Mouse (Mus musculus) intestine, embryonic 15.5 days (tissue): ENCODE measurements at regions not wholly inside any gene's neighbourhood (a gene's known extent, or its start where the extent isn't known, plus 50 kb on each side); places are given as distances from the start of the nearest gene placed in this dataset.

Experiments
- ATAC-seq: fragments of 200-750 bp; cut with Nextera tagmentation; 2 replicates; pipeline ENCODE4 v1.8.0; 2017; ENCODE audit warnings: moderate TSS enrichment, moderate library complexity
- H3K27ac ChIP-seq: fragments of 300-500 bp; sonication (generic); 2 replicates; pipeline ENCODE4 v1.5.1; 2015; ENCODE audit warnings: mild to moderate bottlenecking, inconsistent platforms
- H3K27me3 ChIP-seq: fragments of 300-500 bp; sonication (generic); replicated peaks from 2 replicates; pipeline ENCODE4 v1.6.1; 2015; ENCODE audit warnings: inconsistent platforms
- H3K36me3 ChIP-seq: fragments of 300-500 bp; sonication (generic); 2 replicates; pipeline ENCODE4 v1.6.1; 2015; ENCODE audit warnings: inconsistent platforms
- H3K4me1 ChIP-seq: fragments of 300-500 bp; sonication (generic); replicated peaks from 2 replicates; pipeline ENCODE4 v1.6.1; 2015; ENCODE audit warnings: inconsistent platforms
- H3K4me2 ChIP-seq: fragments of 300-500 bp; sonication (generic); replicated peaks from 2 replicates; pipeline ENCODE4 v1.6.1; 2015; ENCODE audit warnings: mild to moderate bottlenecking, inconsistent platforms
- H3K4me3 ChIP-seq: fragments of 300-500 bp; sonication (generic); replicated peaks from 2 replicates; pipeline ENCODE4 v1.5.1; 2015; ENCODE audit warnings: inconsistent platforms
- H3K9ac ChIP-seq: fragments of 300-500 bp; sonication (generic); 2 replicates; pipeline ENCODE4 v1.6.1; 2015; ENCODE audit warnings: inconsistent platforms
- H3K9me3 ChIP-seq: fragments of 300-500 bp; sonication (generic); 2 replicates; pipeline ENCODE4 v1.6.1; 2016; ENCODE audit warnings: inconsistent platforms
- WGBS: fragments of 180-500 bp; shearing (Covaris S2); methylation state at CpG from one replicate; pipeline ENCODE4 v1.1.7; 2015; 5-methylcytosine and 5-hydroxymethylcytosine counted together

- no peak overlapping the region for H3K4me2 ChIP-seq
- no peak for ATAC-seq
- 53% methylated on average over 8 of the region's 8 CpGs for WGBS
Observed at GRCm38 (mm10) chr16:95150499-95150898, 106.9 kb upstream of the Kcnj15 start.

GRCm38 (mm10) chr16:95151499-95151898, 105.9 kb upstream of the Kcnj15 start:
- H3K36me3 ChIP-seq, result no peaks in the 10 kb centered on the region
- no peaks in the 10 kb centered on the region for H3K4me1 ChIP-seq
- H3K4me2 ChIP-seq, result no peak overlapping the region
- H3K9me3 ChIP-seq, result no peaks in the 10 kb centered on the region
- no peak overlapping the region for H3K4me3 ChIP-seq
- no peak overlapping the region for H3K27ac ChIP-seq
- H3K27me3 ChIP-seq, result no peaks in the 10 kb centered on the region
- 80% methylated on average over 3 of the region's 3 CpGs for WGBS
- no peak overlapping the region for H3K9ac ChIP-seq
- ATAC-seq, result no peak

More at GRCm38 (mm10) chr16:95150499-95150898, 106.9 kb upstream of the Kcnj15 start:
- Histone ChIP-seq H3K27ac (no peak overlapping the region), H3K9ac (no peak overlapping the region), H3K4me3 (no peak overlapping the region), H3K4me1 (no peaks in the 10 kb centered on the region), H3K9me3 (no peaks in the 10 kb centered on the region), H3K27me3 (no peaks in the 10 kb centered on the region), H3K36me3 (no peaks in the 10 kb centered on the region)

GRCm38 (mm10) chr16:95151914-95152313, 105.4 kb upstream of the Kcnj15 start:
- 88% methylated on average over 6 of the region's 6 CpGs for WGBS
- H3K27ac ChIP-seq, result no peak overlapping the region
- H3K27me3 ChIP-seq, result no peaks in the 10 kb centered on the region
- H3K4me3 ChIP-seq, result no peak overlapping the region
- H3K4me1 ChIP-seq, result no peaks in the 10 kb centered on the region
- no peak overlapping the region for H3K4me2 ChIP-seq
- no peak overlapping the region for H3K9ac ChIP-seq
- no peak for ATAC-seq
- H3K36me3 ChIP-seq, result no peaks in the 10 kb centered on the region
- no peaks in the 10 kb centered on the region for H3K9me3 ChIP-seq

GRCm38 (mm10) chr16:95152742-95153383, 104.5 kb upstream of the Kcnj15 start:
- H3K4me2 ChIP-seq, result no peak overlapping the region
- no peak overlapping the region for H3K4me3 ChIP-seq
- H3K9me3 ChIP-seq, result no peaks in the 10 kb centered on the region
- H3K27me3 ChIP-seq, result no peaks in the 10 kb centered on the region
- no peaks in the 10 kb centered on the region for H3K36me3 ChIP-seq
- no peak for ATAC-seq
- H3K27ac ChIP-seq, result no peak overlapping the region
- WGBS, result 48% methylated on average over 13 of the region's 13 CpGs
- H3K4me1 ChIP-seq, result no peaks in the 10 kb centered on the region
- no peak overlapping the region for H3K9ac ChIP-seq

- Histone ChIP-seq H3K27ac (no peak overlapping the region), H3K4me3 (no peak overlapping the region), H3K27me3 (no peaks in the 10 kb centered on the region), H3K4me1 (no peaks in the 10 kb centered on the region), H3K9me3 (no peaks in the 10 kb centered on the region), H3K36me3 (no peaks in the 10 kb centered on the region), H3K4me2 (no peak overlapping the region), H3K9ac (no peak overlapping the region)
- ATAC-seq, result no peak
- 68% methylated on average over 7 of the region's 7 CpGs for WGBS
Observed at GRCm38 (mm10) chr16:95168349-95168748, 89.0 kb upstream of the Kcnj15 start.

GRCm38 (mm10) chr16:95169346-95169745, 88.0 kb upstream of the Kcnj15 start:
- Histone ChIP-seq H3K36me3 (no peaks in the 10 kb centered on the region), H3K9ac (no peak overlapping the region), H3K4me2 (no peak overlapping the region), H3K27ac (no peak overlapping the region), H3K9me3 (no peaks in the 10 kb centered on the region), H3K4me3 (no peak overlapping the region), H3K27me3 (no peaks in the 10 kb centered on the region), H3K4me1 (no peaks in the 10 kb centered on the region)
- no peak for ATAC-seq
- WGBS, result 100% methylated on average over 1 of the region's 1 CpGs

- no peaks in the 10 kb centered on the region for H3K4me1 ChIP-seq
- H3K9me3 ChIP-seq, result no peaks in the 10 kb centered on the region
- no peak overlapping the region for H3K9ac ChIP-seq
- H3K27ac ChIP-seq, result no peak overlapping the region
- WGBS, result 79% methylated on average over 5 of the region's 5 CpGs
- H3K4me3 ChIP-seq, result no peak overlapping the region
- no peak overlapping the region for H3K4me2 ChIP-seq
- no peaks in the 10 kb centered on the region for H3K36me3 ChIP-seq
- no peaks in the 10 kb centered on the region for H3K27me3 ChIP-seq
- ATAC-seq, result no peak
Observed at GRCm38 (mm10) chr16:95180562-95180961, 76.8 kb upstream of the Kcnj15 start.

- WGBS, result 90% methylated on average over 9 of the region's 9 CpGs
- Histone ChIP-seq H3K27ac (no peak overlapping the region), H3K4me2 (no peak overlapping the region), H3K9ac (no peak overlapping the region), H3K4me1 (no peaks in the 10 kb centered on the region), H3K9me3 (no peaks in the 10 kb centered on the region), H3K4me3 (no peak overlapping the region), H3K36me3 (no peaks in the 10 kb centered on the region), H3K27me3 (no peaks in the 10 kb centered on the region)
- ATAC-seq, result no peak
Observed at GRCm38 (mm10) chr16:95185341-95185740, 72.0 kb upstream of the Kcnj15 start.

- Histone ChIP-seq H3K4me2 (no peak overlapping the region), H3K36me3 (no peaks in the 10 kb centered on the region), H3K9ac (no peak overlapping the region), H3K27ac (no peak overlapping the region), H3K27me3 (no peaks in the 10 kb centered on the region), H3K9me3 (no peaks in the 10 kb centered on the region), H3K4me1 (no peaks in the 10 kb centered on the region), H3K4me3 (no peak overlapping the region)
- ATAC-seq, result no peak
- 89% methylated on average over 8 of the region's 8 CpGs for WGBS
Observed at GRCm38 (mm10) chr16:95189114-95189513, 68.2 kb upstream of the Kcnj15 start.

GRCm38 (mm10) chr16:95194151-95194550, 63.2 kb upstream of the Kcnj15 start:
- no peak overlapping the region for H3K4me3 ChIP-seq
- H3K27ac ChIP-seq, result no peak overlapping the region
- no peak overlapping the region for H3K4me2 ChIP-seq
- H3K36me3 ChIP-seq, result no peaks in the 10 kb centered on the region
- no peaks in the 10 kb centered on the region for H3K9me3 ChIP-seq
- no peak overlapping the region for H3K9ac ChIP-seq
- no peaks in the 10 kb centered on the region for H3K27me3 ChIP-seq
- no peak for ATAC-seq
- H3K4me1 ChIP-seq, result no peaks in the 10 kb centered on the region
- WGBS, result 62% methylated on average over 4 of the region's 4 CpGs

GRCm38 (mm10) chr16:95196141-95196540, 61.2 kb upstream of the Kcnj15 start:
- H3K36me3 ChIP-seq, result no peaks in the 10 kb centered on the region
- no peak for ATAC-seq
- H3K9ac ChIP-seq, result no peak overlapping the region
- H3K9me3 ChIP-seq, result no peaks in the 10 kb centered on the region
- no peaks in the 10 kb centered on the region for H3K4me1 ChIP-seq
- no peak overlapping the region for H3K4me2 ChIP-seq
- 77% methylated on average over 4 of the region's 4 CpGs for WGBS
- no peaks in the 10 kb centered on the region for H3K27me3 ChIP-seq
- no peak overlapping the region for H3K27ac ChIP-seq
- H3K4me3 ChIP-seq, result no peak overlapping the region

- H3K27me3 ChIP-seq, result no peaks in the 10 kb centered on the region
- ATAC-seq, result no peak; the same call in 1 of the 2 replicates
- H3K4me2 ChIP-seq, result no peak overlapping the region
- no peak overlapping the region for H3K9ac ChIP-seq
- no peak overlapping the region for H3K4me3 ChIP-seq
- no peaks in the 10 kb centered on the region for H3K4me1 ChIP-seq
- no peaks in the 10 kb centered on the region for H3K9me3 ChIP-seq
- WGBS, result 0% methylated on average over 1 of the region's 1 CpGs
- no peaks in the 10 kb centered on the region for H3K36me3 ChIP-seq
- no peak overlapping the region for H3K27ac ChIP-seq
Observed at GRCm38 (mm10) chr16:95196622-95197021, 60.7 kb upstream of the Kcnj15 start.

GRCm38 (mm10) chr16:95198795-95199563, 58.4 kb upstream of the Kcnj15 start:
- Histone ChIP-seq H3K9me3 (no peaks in the 10 kb centered on the region), H3K27me3 (no peaks in the 10 kb centered on the region), H3K9ac (no peak overlapping the region), H3K4me1 (no peaks in the 10 kb centered on the region), H3K27ac (no peak overlapping the region), H3K4me2 (no peak overlapping the region), H3K36me3 (no peaks in the 10 kb centered on the region), H3K4me3 (no peak overlapping the region)
- no peak for ATAC-seq
- 52% methylated on average over 19 of the region's 19 CpGs for WGBS
